Mouse (Mus musculus) activated CD4-positive, CD25-positive, alpha-beta regulatory T cell, adult 9 weeks (primary cell): ENCODE measurements around the gene Rgs4. TPM values are rescaled to one million over a fixed set of nuclear protein-coding genes. Genes with fewer than 3 reads are reported as not detected.

ENCODE experiments used
- polyA plus RNA-seq: library from polyadenylated mRNA; unstranded; fragments of 100-300 nt; shearing (Covaris generic); gene quantifications from one replicate; pipeline ENCODE4 v1.2.1, GENCODE M21; 2017

The Rgs4 gene
- polyA plus RNA-seq: not detected

GRCm38 (mm10) chr1:169747473-169747872, at the start of gene Rgs4:
Gene Rgs4, minus strand, starts transcription at chr1:169747642.

Other genes with a start within 250 kb of the Rgs4 start
- gene Nuf2, start 216.2 kb downstream of the Rgs4 start, polyA plus RNA-seq: 3.8 TPM
- gene Rgs5, start 92.1 kb downstream of the Rgs4 start, polyA plus RNA-seq: not detected
- gene Ccdc190, start 181.0 kb upstream of the Rgs4 start, polyA plus RNA-seq: not detected
- gene Hsd17b7, start 221.6 kb upstream of the Rgs4 start, polyA plus RNA-seq: 10.1 TPM